22 mouse cellular contexts compared by ENCODE assay signal in genomic region chr15:78521331-78521730, GRCm38 (mm10). TPM values are rescaled to one million over a fixed set of nuclear protein-coding genes. Genes with fewer than 3 reads are reported as not detected.
A peak's percentile ranks its signal among the peaks of the same experiment; 100 is the strongest.
DNase-seq lines count a peak whose midpoint lies in the region.
"Had no signal": no experiment of that assay in that cellular context is flagged by ENCODE, and none has a peak within 500 bp of the region (broad histone marks: within the 10 kb centered on the region; RNA-seq: fewer than 3 reads in every experiment).

No protein-coding gene starts in this region.

- no peak overlapping the region for H3K4me3 ChIP-seq in brown adipose tissue, adult 24 weeks (ENCODE audit: insufficient read depth, low read depth, low read length)
- H3K4me3 ChIP-seq: embryonic facial prominence, embryonic 10.5 days; forebrain, embryonic 13.5 days; heart, embryonic 12.5 days; hindbrain, embryonic 15.5 days had no signal

- peaks cover 55% of the 10 kb centered on the region for H3K4me1 ChIP-seq in brown adipose tissue, adult 24 weeks (ENCODE audit: control insufficient read depth, insufficient read depth, insufficient read length, low read length)
- H3K4me1 ChIP-seq: forebrain, embryonic 13.5 days; hindbrain, embryonic 15.5 days had no signal

- intact Hi-C loops in gastrocnemius, postnatal 14 days (cut with DNase I; ENCODE audit: low total_unique reads) = no loop called here
- intact Hi-C loops in heart, postnatal 14 days (cut with DNase I) = no loop called here
- intact Hi-C loops in heart, postnatal 25 days (cut with DNase I) = no loop called here
- intact Hi-C loops in gastrocnemius, postnatal 36 days (cut with DNase I) = no loop called here

- H3K27ac ChIP-seq in brown adipose tissue, adult 24 weeks (replicated peaks; ENCODE audit: low read depth, low read length) = 0 out of 2 replicates have a peak overlapping the region, but pooled peaks have one; percentile 36
- H3K27ac ChIP-seq: embryonic facial prominence, embryonic 10.5 days; forebrain, embryonic 13.5 days; hindbrain, embryonic 15.5 days had no signal

- peak; percentile 43 for DNase-seq in gastrocnemius, postnatal 14 days
- DNase-seq in gastrocnemius, postnatal 10 days = no peak
- DNase-seq in heart, postnatal 14 days = peak; percentile 25 to 29
- DNase-seq in heart, postnatal 25 days (ENCODE audit: low spot score) = no peak
- peak; percentile 33 to 42 for DNase-seq in gastrocnemius, postnatal 36 days
- DNase-seq in adrenal gland, postnatal 14 days = no peak
- DNase-seq: adrenal gland, postnatal 25 days; cerebellum, adult 2 months; cerebellum, postnatal 10 days; forebrain, postnatal 0 days; kidney, adult 2 months had no signal

RNA-seq across cellular contexts. Expression of gene C1qtnf6, which starts 9.9 kb away (rescaled TPM):
- total RNA-seq in gastrocnemius, postnatal 14 days (2021) = 10 to 100 TPM; 36.9 to 40.4 TPM
- 10 to 100 TPM; 53.5 to 58.3 TPM for total RNA-seq in gastrocnemius, postnatal 10 days (2021)
- total RNA-seq in heart, postnatal 14 days (2021) = 10 to 100 TPM; 83.9 to 98.0 TPM
- total RNA-seq in heart, postnatal 25 days (2021) = 10 to 100 TPM; 56.6 to 59.4 TPM
- 2.7 and 3.3 TPM in 2 replicates for polyA plus RNA-seq in brown adipose tissue, adult 24 weeks (2012; ENCODE audit: insufficient read depth, insufficient read length, missing spikeins)
- total RNA-seq in gastrocnemius, postnatal 36 days (2021) = 10 to 100 TPM in 1 of 2 experiments, 1 to 10 TPM in 1; 9.4 to 11.2 TPM
- 53.4 and 69.2 TPM in 2 replicates for total RNA-seq in adrenal gland, postnatal 14 days (2021)

RNA-seq across cellular contexts. Expression of gene Sstr3, which starts 23.2 kb away (rescaled TPM):
- under 1 TPM in 1 of 2 experiments, not detected in 1; 0.04 TPM for total RNA-seq in gastrocnemius, postnatal 14 days (2021)
- total RNA-seq in gastrocnemius, postnatal 10 days (2021) = under 1 TPM in 1 of 2 experiments, not detected in 1; 0.40 TPM
- not detected for total RNA-seq in heart, postnatal 14 days (2021)
- total RNA-seq in heart, postnatal 25 days (2021) = not detected
- polyA plus RNA-seq in brown adipose tissue, adult 24 weeks (2012; ENCODE audit: insufficient read depth, insufficient read length, missing spikeins) = not detected in 2 replicates
- total RNA-seq in gastrocnemius, postnatal 36 days (2021) = not detected
- total RNA-seq in adrenal gland, postnatal 14 days (2021) = 0.56 and 0.98 TPM in 2 replicates
- total RNA-seq: CH12.LX; hematopoietic stem cell, adult 5-6 weeks had no signal
- polyA plus RNA-seq: activated CD4-positive, CD25-positive, alpha-beta regulatory T cell, adult 4 months; embryonic facial prominence, embryonic 10.5 days; gonadal fat pad, adult 2 months; heart, embryonic 16.5 days had no signal

RNA-seq across cellular contexts. Expression of gene Il2rb, which starts 26.3 kb away (rescaled TPM):
- not detected for total RNA-seq in gastrocnemius, postnatal 14 days (2021)
- total RNA-seq in gastrocnemius, postnatal 10 days (2021) = under 1 TPM in 1 of 2 experiments, not detected in 1; 0.18 TPM
- total RNA-seq in heart, postnatal 14 days (2021) = under 1 TPM; 0.07 to 0.20 TPM
- total RNA-seq in heart, postnatal 25 days (2021) = under 1 TPM; 0.06 to 0.26 TPM
- polyA plus RNA-seq in brown adipose tissue, adult 24 weeks (2012; ENCODE audit: insufficient read depth, insufficient read length, missing spikeins) = 0.71 TPM in 1 of 2 replicates, not detected in the other
- total RNA-seq in gastrocnemius, postnatal 36 days (2021) = not detected
- 0.41 and 4.2 TPM in 2 replicates for total RNA-seq in adrenal gland, postnatal 14 days (2021)
- polyA plus RNA-seq: embryonic facial prominence, embryonic 10.5 days; forebrain, embryonic 13.5 days; heart, embryonic 12.5 days had no signal

RNA-seq across cellular contexts. Expression of gene Rac2, which starts 51.3 kb away (rescaled TPM):
- total RNA-seq in gastrocnemius, postnatal 14 days (2021) = 1 to 10 TPM; 1.1 to 2.5 TPM
- total RNA-seq in gastrocnemius, postnatal 10 days (2021) = 10 to 100 TPM in 1 of 2 experiments, 1 to 10 TPM in 1; 1.7 to 12.4 TPM
- total RNA-seq in heart, postnatal 14 days (2021) = 10 to 100 TPM in 1 of 2 experiments, 1 to 10 TPM in 1; 3.9 to 18.7 TPM
- 1 to 10 TPM; 5.1 to 5.6 TPM for total RNA-seq in heart, postnatal 25 days (2021)
- 3.6 and 8.2 TPM in 2 replicates for polyA plus RNA-seq in brown adipose tissue, adult 24 weeks (2012; ENCODE audit: insufficient read depth, insufficient read length, missing spikeins)
- 1 to 10 TPM in 1 of 2 experiments, under 1 TPM in 1; 0.42 to 1.4 TPM for total RNA-seq in gastrocnemius, postnatal 36 days (2021)
- total RNA-seq in adrenal gland, postnatal 14 days (2021) = 9.0 and 44.5 TPM in 2 replicates
- polyA plus RNA-seq: Patski had no signal

RNA-seq across cellular contexts. Expression of gene Tmprss6, which starts 52.9 kb away (rescaled TPM):
- total RNA-seq in gastrocnemius, postnatal 14 days (2021) = not detected
- total RNA-seq in gastrocnemius, postnatal 10 days (2021) = under 1 TPM in 1 of 2 experiments, not detected in 1; 0.38 TPM
- total RNA-seq in heart, postnatal 14 days (2021) = not detected
- total RNA-seq in heart, postnatal 25 days (2021) = not detected
- 0.71 and 2.0 TPM in 2 replicates for polyA plus RNA-seq in brown adipose tissue, adult 24 weeks (2012; ENCODE audit: insufficient read depth, insufficient read length, missing spikeins)
- not detected for total RNA-seq in gastrocnemius, postnatal 36 days (2021)
- total RNA-seq in adrenal gland, postnatal 14 days (2021) = 2.9 and 37.6 TPM in 2 replicates
- total RNA-seq: hematopoietic stem cell, adult 5-6 weeks had no signal
- polyA plus RNA-seq: activated CD4-positive, CD25-positive, alpha-beta regulatory T cell, adult 4 months; forebrain, embryonic 13.5 days had no signal

Comparison
In these comparisons a context has a peak if more than half of its experiments do, and no peak if none do; other contexts are left out.
1. DNase-seq: peak in gastrocnemius, postnatal 14 days (single experiment), heart, postnatal 14 days (2 of 2) and gastrocnemius, postnatal 36 days (2 of 2); none in gastrocnemius, postnatal 10 days (single experiment), heart, postnatal 25 days (single experiment) and adrenal gland, postnatal 14 days (single experiment).